Mouse (Mus musculus) neural tube, embryonic 15.5 days (tissue): ENCODE data around the gene Tchp. TPM values are rescaled to one million over a fixed set of nuclear protein-coding genes. Genes with fewer than 3 reads are reported as not detected.

Experiments used
- ATAC-seq: fragments of 200-750 bp; cut with Nextera tagmentation; 2 replicates; pipeline ENCODE4 v1.8.0; 2017; ENCODE audit warnings: mild to moderate bottlenecking, moderate TSS enrichment, moderate library complexity; ENCODE audit not compliant: low FRiP score
- H3K27ac ChIP-seq: fragments of 300-500 bp; sonication (generic); replicated peaks from 2 replicates; pipeline ENCODE4 v1.5.1; 2015; ENCODE audit warnings: mild to moderate bottlenecking, inconsistent platforms
- H3K27me3 ChIP-seq: fragments of 300-500 bp; sonication (generic); replicated peaks from 2 replicates; pipeline ENCODE4 v1.6.1; 2015; ENCODE audit warnings: inconsistent platforms
- H3K36me3 ChIP-seq: fragments of 300-500 bp; sonication (generic); 2 replicates; pipeline ENCODE4 v1.6.1; 2015; ENCODE audit warnings: inconsistent platforms
- H3K4me1 ChIP-seq: fragments of 300-500 bp; sonication (generic); 2 replicates; pipeline ENCODE4 v1.6.1; 2015; ENCODE audit warnings: inconsistent platforms
- H3K4me2 ChIP-seq: fragments of 300-500 bp; sonication (generic); 2 replicates; pipeline ENCODE4 v1.6.1; 2015; ENCODE audit warnings: inconsistent platforms, mild to moderate bottlenecking, moderate library complexity
- H3K4me3 ChIP-seq: fragments of 300-500 bp; sonication (generic); replicated peaks from 2 replicates; pipeline ENCODE4 v1.5.1; 2015; ENCODE audit warnings: mild to moderate bottlenecking, inconsistent platforms
- H3K9ac ChIP-seq: fragments of 300-500 bp; sonication (generic); replicated peaks from 2 replicates; pipeline ENCODE4 v1.6.1; 2015; ENCODE audit warnings: mild to moderate bottlenecking, inconsistent platforms
- H3K9me3 ChIP-seq: fragments of 300-500 bp; sonication (generic); replicated peaks from 2 replicates; pipeline ENCODE4 v1.6.1; 2016; ENCODE audit warnings: inconsistent platforms
- WGBS: fragments of 180-500 bp; shearing (Covaris S2); methylation state at CpG from one replicate; pipeline ENCODE4 v1.1.7; 2015; ENCODE audit warnings: mixed read lengths; 5-methylcytosine and 5-hydroxymethylcytosine counted together
- microRNA-seq: library from miRNA; unstranded; fragments of <30 nt; microRNA quantifications from one replicate; pipeline ENCODE4, GENCODE M21; 2017
- polyA plus RNA-seq: library from polyadenylated mRNA; unstranded; fragments of >200 nt; fragmentation: Nextera tagmentation; extraction: Ambion mirVana; gene quantifications from 2 replicates; pipeline ENCODE4 v1.2.1, GENCODE M21; 2015

Gene Tchp
- polyA plus RNA-seq, 1 experiment from 2014 or later: 14.1 TPM

- no peaks in the 10 kb centered on the region for H3K9me3 ChIP-seq
- H3K27ac ChIP-seq: no peak overlapping the region
- peaks cover 44% of the 10 kb centered on the region for H3K4me1 ChIP-seq
- H3K36me3 ChIP-seq: no peaks in the 10 kb centered on the region
- 61% methylated on average over 8 of the region's 8 CpGs for WGBS
- peak overlapping the region; percentile 99 for H3K4me3 ChIP-seq
- ATAC-seq: no peak
- H3K4me2 ChIP-seq: peak overlapping the region; percentile 88
- no peaks in the 10 kb centered on the region for H3K27me3 ChIP-seq
- no peak overlapping the region for H3K9ac ChIP-seq
Observed at GRCm38 (mm10) chr5:114771796-114772195, 64.2 kb downstream of the Tchp start.

Small RNA genes lying within 50 kb of the gene (microRNA-seq; reads per million reads assigned to microRNA genes)
- gene Mir7028: not detected

Other genes with a start within 250 kb of the Tchp start
- gene Fam222a, start 139.7 kb upstream of the Tchp start, polyA plus RNA-seq: 4.7 and 5.3 TPM in 2 replicates
- gene Trpv4, start 49.3 kb upstream of the Tchp start, polyA plus RNA-seq: 1.4 and 1.6 TPM in 2 replicates
- 39.2 and 69.0 TPM in 2 replicates for gene Gltp, start 16.8 kb upstream of the Tchp start, polyA plus RNA-seq
- gene Ankrd13a, start 66.9 kb downstream of the Tchp start, polyA plus RNA-seq: 30.3 and 41.1 TPM in 2 replicates
- gene Git2, start 67.8 kb downstream of the Tchp start, polyA plus RNA-seq: 47.7 and 53.4 TPM in 2 replicates
- gene 1500011B03Rik, start 115.7 kb downstream of the Tchp start, polyA plus RNA-seq: 254 and 302 TPM in 2 replicates
- gene 4930519G04Rik, start 145.9 kb downstream of the Tchp start, polyA plus RNA-seq: not detected in 2 replicates
- 2.0 and 2.1 TPM in 2 replicates for gene Gm9936, start 150.9 kb downstream of the Tchp start, polyA plus RNA-seq
- gene Oasl2, start 189.2 kb downstream of the Tchp start, polyA plus RNA-seq: 4.2 and 22.0 TPM in 2 replicates
- 0.79 and 1.2 TPM in 2 replicates for gene Oasl1, start 215.5 kb downstream of the Tchp start, polyA plus RNA-seq
- 138 and 147 TPM in 2 replicates for gene 2210016L21Rik, start 234.4 kb downstream of the Tchp start, polyA plus RNA-seq